Mouse (Mus musculus): ENCODE data around the gene Pnma3.

GRCm38 (mm10) chrX:73039666-73040065 is 24.9 kb upstream of the Pnma3 start:
- no peak for TF ChIP-seq CTCF (IDR thresholded peaks at IDR 0.05; ENCODE audit: low read depth, low read length)
- TF ChIP-seq TAL1 (conservative IDR thresholded peaks at IDR 0.05; ENCODE audit: low read depth, low read length), result no peak
- no peak for TF ChIP-seq POLR2AphosphoS5 (IDR thresholded peaks at IDR 0.05; ENCODE audit: insufficient replicate concordance, low read depth, low read length)
- TF ChIP-seq GATA1 (IDR thresholded peaks at IDR 0.05; ENCODE audit: borderline replicate concordance, low read length), result no peak

Measured in G1E (cell line).